8 mouse cellular contexts compared by ENCODE assay signal in genomic region chr3:52243271-52244021, GRCm38 (mm10). TPM values are rescaled to one million over a fixed set of nuclear protein-coding genes. Genes with fewer than 3 reads are reported as not detected.
DNase-seq lines count a peak whose midpoint lies in the region; ATAC-seq and TF ChIP-seq lines count a peak whose summit lies in the region.

No protein-coding gene starts in this region.

- 0 out of 2 replicates have a peak, but pooled peaks cover 4% of the 10 kb centered on the region for H3K4me1 ChIP-seq in heart, postnatal 0 days (ENCODE audit: control insufficient read depth, insufficient read depth)

- H3K4me3 ChIP-seq in heart, postnatal 0 days (ENCODE audit: low read depth, low read length), result no peak overlapping the region

- no peak for ATAC-seq in heart, postnatal 0 days (ENCODE audit: insufficient read depth, low read depth)

- TF ChIP-seq EP300 in heart, postnatal 0 days (IDR thresholded peaks at IDR 0.05; ENCODE audit: low read depth), result no peak

- H3K9ac ChIP-seq in heart, postnatal 0 days (replicated peaks; ENCODE audit: low read depth, low read length), result no peak overlapping the region

- no peak overlapping the region for H3K4me2 ChIP-seq in heart, postnatal 0 days (ENCODE audit: low read depth, low read length)

- no peak overlapping the region for H3K27ac ChIP-seq in heart, postnatal 0 days (ENCODE audit: low read depth)

- TF ChIP-seq CTCF in heart, postnatal 0 days (IDR thresholded peaks at IDR 0.05; ENCODE audit: low read depth), result peak; percentile 63

- H3K9me3 ChIP-seq in heart, postnatal 0 days (replicated peaks; ENCODE audit: control insufficient read depth, low read length), result no peaks in the 10 kb centered on the region

- H3K36me3 ChIP-seq in heart, postnatal 0 days (replicated peaks; ENCODE audit: control insufficient read depth, insufficient read depth, low read length), result no peaks in the 10 kb centered on the region
- H3K36me3 ChIP-seq in splenic B cell, adult 2 months (ENCODE audit: control insufficient read depth, insufficient read depth, low read length, poor library complexity, severe bottlenecking), result no peaks in the 10 kb centered on the region

- H3K27me3 ChIP-seq in heart, postnatal 0 days (ENCODE audit: control insufficient read depth, insufficient read depth, low read length), result no peaks in the 10 kb centered on the region
- no peaks in the 10 kb centered on the region for H3K27me3 ChIP-seq in splenic B cell, adult 2 months (ENCODE audit: control insufficient read depth, insufficient read depth, low read length, poor library complexity, severe bottlenecking)

- DNase-seq in heart, postnatal 0 days (ENCODE audit: low spot score), result no peak
- DNase-seq in heart, adult 8-10 months (ENCODE audit: low spot score), result no peak
- peak; percentile 51 for DNase-seq in right cerebral cortex, postnatal 4 days
- no peak for DNase-seq in right cerebral cortex, adult 18-20 months
- DNase-seq in adrenal gland, postnatal 14 days, result peak; percentile 59
- peak; percentile 68 to 71 for DNase-seq in kidney, postnatal 4 days
- peak; percentile 80 for DNase-seq in splenic B cell, adult 2 months (ENCODE audit: low read depth, low spot score)
- DNase-seq in right cerebral cortex, adult 2 months (ENCODE audit: low spot score in 2 of 2), result no peak

- WGBS in heart, postnatal 0 days, result 40% methylated on average over 12 of the region's 12 CpGs

RNA-seq across cellular contexts. Expression of gene Foxo1, which starts 24.7 kb away (rescaled TPM):
- total RNA-seq in heart, postnatal 0 days (2014; rRNA removed; ENCODE audit: low replicate concordance), result 4.7 and 8.9 TPM in 2 replicates
- 3.3 and 3.6 TPM in 2 replicates for polyA plus RNA-seq in heart, postnatal 0 days (2015; fragmentation: Nextera tagmentation; extraction: Ambion mirVana)
- 10 to 100 TPM in 3 of 4 experiments, 1 to 10 TPM in 1; 9.4 to 11.7 (median 10.8) TPM for total RNA-seq in heart, adult 8-10 months (2022)
- 39.3 and 50.1 TPM in 2 replicates for total RNA-seq in adrenal gland, postnatal 14 days (2021)

Comparison
In these comparisons a context has a peak if more than half of its experiments do, and no peak if none do; other contexts are left out.
1. DNase-seq: peak in right cerebral cortex, postnatal 4 days (single experiment), adrenal gland, postnatal 14 days (single experiment), kidney, postnatal 4 days (2 of 2) and splenic B cell, adult 2 months (single experiment); none in heart, postnatal 0 days (single experiment), heart, adult 8-10 months (single experiment), right cerebral cortex, adult 18-20 months (single experiment) and right cerebral cortex, adult 2 months (0 of 2).